Mouse (Mus musculus) fat pad, adult 2 months (tissue): ENCODE data around the gene Ehbp1.
A peak's percentile ranks its signal among the peaks of the same experiment; 100 is the strongest.

ENCODE experiments used
- DNase-seq: peaks from one replicate; pipeline ENCODE4 v3.0.0-alpha.2; 2011; ENCODE audit warnings: low read depth, low spot score; ENCODE audit errors: extremely low read depth

The Ehbp1 gene

GRCm38 (mm10) chr11:22286885-22287512, 55.1 kb downstream of the Ehbp1 start:
- DNase-seq, result peak; percentile 91

DNA sequence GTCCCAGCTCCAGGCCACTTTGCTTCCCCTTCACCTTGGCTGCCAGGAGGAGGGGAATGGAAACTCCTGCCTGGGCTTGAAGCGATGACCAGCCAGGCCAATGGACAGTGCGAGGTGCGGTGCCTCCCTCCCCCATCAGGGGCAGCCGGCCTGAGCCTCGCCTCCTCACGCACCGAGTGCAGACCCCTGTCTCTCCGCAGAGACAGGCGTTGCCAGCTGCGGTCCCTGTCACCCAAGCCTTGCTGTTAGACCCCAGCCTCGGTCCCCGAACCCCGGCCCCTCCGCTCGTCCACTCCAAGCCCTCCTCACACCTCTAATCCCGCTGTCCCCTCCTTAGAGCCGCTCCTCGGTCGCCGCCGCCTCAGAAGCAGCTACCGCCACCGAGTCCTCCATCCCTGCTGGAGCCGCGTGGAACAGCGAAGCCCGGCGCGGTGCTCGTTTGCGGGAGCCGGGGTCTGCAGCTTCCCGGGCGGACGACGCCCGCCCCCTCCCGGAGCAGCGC, 55.7 kb downstream of the Ehbp1 start:
- DNase-seq, result no peak

DNA sequence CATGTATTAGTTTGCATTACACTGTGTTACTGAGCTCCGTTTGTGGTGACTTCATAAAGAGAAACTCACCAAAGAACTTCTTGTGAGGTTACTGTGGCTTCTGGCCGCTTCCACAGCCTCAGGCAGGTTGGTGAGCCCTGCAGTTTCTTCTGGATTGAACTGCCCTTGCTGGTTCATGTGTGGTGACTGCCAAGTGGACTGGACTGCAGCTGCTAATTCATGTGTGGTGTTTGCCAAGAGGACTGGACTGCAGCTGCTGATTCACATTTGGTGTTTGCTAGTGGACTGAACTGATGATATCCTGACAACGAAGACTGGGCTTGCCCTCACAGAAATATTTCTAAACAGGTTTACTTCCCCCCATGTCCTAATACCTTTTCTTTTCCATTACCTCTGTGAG, 65.4 kb downstream of the Ehbp1 start:
- DNase-seq, result no peak

DNA sequence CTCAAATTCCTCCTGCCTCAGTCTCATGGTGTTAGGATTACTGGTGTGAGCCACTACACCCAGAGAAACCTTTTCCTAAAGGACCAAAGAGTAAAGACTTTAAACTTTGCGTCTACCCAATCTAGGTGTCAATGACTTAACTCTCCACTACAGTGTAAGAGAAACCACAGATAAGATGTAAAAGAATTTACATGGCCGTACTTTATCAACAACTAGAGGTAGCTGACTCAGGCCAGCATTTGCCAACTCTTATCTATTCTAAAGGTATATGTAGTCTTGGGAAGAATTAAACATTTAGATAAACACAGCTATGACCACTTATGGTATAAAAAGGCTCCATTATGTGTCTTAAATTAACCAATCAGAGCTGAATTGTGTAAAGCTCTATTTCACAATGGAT, 67.9 kb downstream of the Ehbp1 start:
- no peak for DNase-seq

GRCm38 (mm10) chr11:22273378-22273777, 68.7 kb downstream of the Ehbp1 start:
- DNase-seq, result no peak

GRCm38 (mm10) chr11:22271889-22272288, 70.2 kb downstream of the Ehbp1 start:
- no peak for DNase-seq

- DNase-seq, result no peak
These were observed 72.4 kb downstream of the Ehbp1 start for GRCm38 (mm10) chr11:22269643-22270042.

DNA sequence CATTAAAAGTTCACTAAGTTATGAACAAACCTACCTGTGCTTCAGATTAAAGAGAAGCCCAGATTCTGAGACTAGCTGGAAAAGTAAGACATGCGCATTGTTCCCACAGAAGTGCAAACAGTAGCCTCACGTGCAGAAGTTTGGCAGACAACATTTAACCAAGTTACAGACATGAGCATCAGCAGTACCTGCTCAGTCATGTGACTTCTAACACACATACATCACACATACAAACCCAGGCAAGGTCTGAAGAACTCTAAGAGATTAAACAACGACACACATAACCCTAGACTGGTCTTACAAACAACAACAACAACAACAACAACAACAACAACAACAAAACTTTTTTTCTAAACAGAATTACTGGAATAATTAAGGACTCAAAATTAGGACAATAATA, 72.9 kb downstream of the Ehbp1 start:
- no peak for DNase-seq

DNA sequence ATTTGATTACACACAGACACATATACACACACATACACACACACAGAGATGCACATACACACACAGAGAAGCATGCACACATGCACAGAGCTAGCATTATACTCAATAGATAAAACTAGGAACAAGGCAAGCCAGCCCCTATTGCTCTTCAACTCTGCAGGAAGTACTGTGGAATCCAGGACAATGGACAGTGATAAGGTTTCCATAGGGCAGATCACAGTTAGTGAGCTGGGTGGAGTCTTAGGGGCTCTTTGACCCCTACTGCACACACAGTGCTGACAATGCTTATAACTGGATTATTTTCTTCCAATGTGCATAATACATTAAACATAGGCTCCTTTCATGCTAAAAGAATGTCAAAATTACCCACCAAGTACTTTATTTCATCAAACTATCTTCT, 75.1 kb downstream of the Ehbp1 start:
- no peak for DNase-seq

GRCm38 (mm10) chr11:22255418-22255817, 86.7 kb downstream of the Ehbp1 start:
- DNase-seq, result no peak

DNA sequence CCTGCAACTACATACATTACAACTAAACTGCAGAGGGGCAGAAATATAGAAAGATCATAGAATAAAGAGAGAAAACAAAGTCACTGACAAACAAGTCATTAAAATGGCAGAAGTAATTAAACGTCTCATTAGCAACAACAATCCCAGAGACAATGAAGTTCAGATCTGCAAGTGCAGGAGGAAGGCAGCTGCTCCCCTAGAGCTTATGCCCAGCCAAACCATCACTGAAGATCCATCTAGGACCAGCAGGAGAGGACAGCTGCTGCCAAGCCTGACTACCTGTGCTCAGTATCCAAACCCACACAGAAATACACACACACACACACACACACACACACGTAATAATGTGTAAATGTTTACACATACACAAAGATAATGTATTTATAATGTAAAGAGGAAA, 92.7 kb downstream of the Ehbp1 start:
- DNase-seq, result no peak

- no peak for DNase-seq
These were observed 94.4 kb downstream of the Ehbp1 start for GRCm38 (mm10) chr11:22247736-22248135.

- DNase-seq, result no peak
These were observed 95.0 kb downstream of the Ehbp1 start for GRCm38 (mm10) chr11:22247069-22247468.

- DNase-seq, result no peak
These were observed 106.5 kb downstream of the Ehbp1 start for GRCm38 (mm10) chr11:22235558-22235957.

- no peak for DNase-seq
These were observed 107.4 kb downstream of the Ehbp1 start for GRCm38 (mm10) chr11:22234739-22235138.

DNA sequence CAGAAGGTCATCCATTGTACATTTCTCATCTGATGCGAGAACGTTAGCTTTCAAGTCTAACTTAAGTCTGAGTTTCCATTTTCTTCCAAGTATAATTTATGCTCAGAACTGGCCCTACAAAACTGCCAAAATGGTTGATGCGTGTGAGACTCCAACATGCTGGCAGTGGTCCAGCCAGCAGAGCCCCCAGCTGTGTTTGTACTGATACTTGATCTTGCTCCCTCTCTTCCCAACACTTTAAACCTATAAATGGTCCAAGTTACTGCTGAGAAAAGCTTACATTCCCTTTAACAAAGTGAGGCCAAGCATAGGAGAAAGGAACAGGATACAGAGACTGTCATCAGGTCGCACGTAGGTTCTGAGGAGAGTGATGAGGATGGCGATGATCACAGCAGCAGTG, 111.2 kb downstream of the Ehbp1 start:
- DNase-seq, result no peak

GRCm38 (mm10) chr11:22225619-22226018, 116.5 kb downstream of the Ehbp1 start:
- DNase-seq, result no peak

DNA sequence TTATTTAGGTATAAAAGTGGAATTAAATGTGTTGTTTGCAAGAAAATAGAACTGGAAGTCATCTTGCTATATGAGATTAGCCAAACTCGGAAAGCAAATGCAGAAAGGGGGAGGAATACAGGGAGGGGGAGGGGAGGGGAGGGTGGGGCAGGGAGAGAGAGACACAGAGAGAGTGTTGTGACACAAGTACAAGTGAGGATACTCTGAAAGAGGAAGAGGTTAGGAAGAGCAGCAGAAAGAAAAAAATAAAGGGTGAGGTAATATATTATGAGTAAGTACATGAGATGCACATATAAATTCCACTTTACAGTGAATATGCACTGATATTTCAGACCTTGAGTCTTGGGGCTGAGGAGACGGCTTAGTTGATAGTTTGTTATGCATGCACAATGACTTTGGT, 123.9 kb downstream of the Ehbp1 start:
- no peak for DNase-seq

GRCm38 (mm10) chr11:22216941-22217340, 125.2 kb downstream of the Ehbp1 start:
- no peak for DNase-seq

DNA sequence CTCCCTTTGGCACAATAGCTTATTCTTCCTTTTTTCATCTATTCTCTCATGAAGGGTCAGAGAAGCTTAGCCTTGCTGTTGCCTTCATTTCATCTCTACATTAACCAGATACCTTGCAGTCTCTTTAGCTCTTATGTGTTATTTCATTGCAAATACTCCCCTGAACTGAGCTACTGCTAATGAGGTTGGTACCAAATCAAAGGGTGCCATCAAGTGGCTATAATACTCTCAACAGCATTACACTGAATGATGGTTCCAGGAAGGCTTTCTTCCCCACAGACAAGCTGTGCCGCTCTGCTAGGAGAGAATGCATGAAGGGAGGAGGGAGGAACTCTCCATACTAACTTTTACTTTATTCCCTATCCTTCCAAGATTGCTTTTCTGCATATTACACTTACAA, 135.5 kb downstream of the Ehbp1 start:
- DNase-seq, result no peak

GRCm38 (mm10) chr11:22206191-22206590, 135.9 kb downstream of the Ehbp1 start:
- DNase-seq, result no peak

DNA sequence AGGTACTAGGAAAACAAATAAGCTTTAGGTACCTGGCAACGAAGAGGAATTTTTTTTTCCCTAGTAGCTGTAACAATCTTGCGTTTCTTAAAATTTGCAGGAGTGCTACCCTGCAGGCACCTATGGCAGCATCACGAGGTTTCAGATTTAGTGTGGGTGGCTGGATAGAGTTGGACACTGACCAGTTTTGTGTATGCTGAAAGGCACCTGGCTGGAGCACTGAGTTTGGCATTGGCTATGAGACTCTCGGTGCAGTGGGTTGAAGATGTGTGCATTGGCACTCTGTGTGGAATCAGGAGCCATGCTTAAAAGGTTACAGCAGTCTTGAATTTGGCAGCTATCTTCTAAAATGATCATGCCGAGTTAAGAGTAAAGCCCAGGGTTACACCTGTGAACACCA, 138.7 kb downstream of the Ehbp1 start:
- DNase-seq, result peak; percentile 97

GRCm38 (mm10) chr11:22201125-22201524, 141.0 kb downstream of the Ehbp1 start:
- no peak for DNase-seq
